30 mouse cellular contexts compared by ENCODE assay signal in the genomic region with DNA sequence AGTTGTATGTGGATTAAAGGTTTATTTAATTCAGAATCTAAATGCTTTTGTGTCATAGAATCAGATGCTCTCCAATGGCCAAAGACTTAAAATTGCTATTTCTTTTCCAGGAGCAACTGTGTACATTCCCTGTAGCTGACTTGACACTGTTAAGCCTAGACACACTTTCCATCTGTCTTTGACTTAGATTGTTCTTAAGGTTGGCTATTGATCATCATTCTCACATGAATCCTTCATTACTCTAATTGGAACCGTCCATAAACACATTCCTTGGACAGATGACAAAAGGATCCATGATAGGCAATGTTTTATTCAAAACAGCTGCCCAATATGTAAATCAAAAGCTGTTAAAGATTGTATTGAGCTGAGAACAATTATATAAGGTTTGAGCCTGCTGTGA.
DNase-seq lines count a peak whose midpoint lies in the region; ATAC-seq and TF ChIP-seq lines count a peak whose summit lies in the region.
"Had no signal": no experiment of that assay in that cellular context is flagged by ENCODE, and none has a peak within 500 bp of the region (broad histone marks: within the 10 kb centered on the region; RNA-seq: fewer than 3 reads in every experiment).

No protein-coding gene starts in this region.

- no peaks in the 10 kb centered on the region for H3K27me3 ChIP-seq in embryonic facial prominence, embryonic 12.5 days
- no peaks in the 10 kb centered on the region for H3K27me3 ChIP-seq in embryonic facial prominence, embryonic 10.5 days (replicated peaks; ENCODE audit: low read depth, poor library complexity, severe bottlenecking)
- H3K27me3 ChIP-seq in limb, embryonic 14.5 days (ENCODE audit: control insufficient read depth, insufficient read depth, low read length), result no peaks in the 10 kb centered on the region
- no peaks in the 10 kb centered on the region for H3K27me3 ChIP-seq in limb, embryonic 10.5 days (ENCODE audit: low read depth, poor library complexity, severe bottlenecking)
- H3K27me3 ChIP-seq in embryonic facial prominence, embryonic 14.5 days (replicated peaks; ENCODE audit: control insufficient read depth, insufficient read depth, low read length), result no peaks in the 10 kb centered on the region
- H3K27me3 ChIP-seq: CH12.LX; forebrain, embryonic 13.5 days; hindbrain, embryonic 15.5 days; kidney, embryonic 15.5 days; neural tube, embryonic 12.5 days; stomach, embryonic 15.5 days had no signal

- H3K36me3 ChIP-seq in embryonic facial prominence, embryonic 12.5 days, result no peaks in the 10 kb centered on the region
- H3K36me3 ChIP-seq in embryonic facial prominence, embryonic 10.5 days (replicated peaks), result no peaks in the 10 kb centered on the region
- no peaks in the 10 kb centered on the region for H3K36me3 ChIP-seq in limb, embryonic 14.5 days (ENCODE audit: control insufficient read depth, insufficient read depth, low read length)
- no peaks in the 10 kb centered on the region for H3K36me3 ChIP-seq in limb, embryonic 10.5 days
- no peaks in the 10 kb centered on the region for H3K36me3 ChIP-seq in embryonic facial prominence, embryonic 14.5 days (ENCODE audit: control insufficient read depth, insufficient read depth, low read length)
- H3K36me3 ChIP-seq: hindbrain, embryonic 10.5 days; hindbrain, embryonic 15.5 days; kidney, embryonic 15.5 days; neural tube, embryonic 12.5 days; stomach, embryonic 15.5 days had no signal

- no peak overlapping the region for H3K9ac ChIP-seq in embryonic facial prominence, embryonic 12.5 days
- H3K9ac ChIP-seq in limb, embryonic 14.5 days (ENCODE audit: low read depth, low read length, severe bottlenecking), result no peak overlapping the region
- no peak overlapping the region for H3K9ac ChIP-seq in embryonic facial prominence, embryonic 14.5 days (ENCODE audit: low read depth, low read length)
- H3K9ac ChIP-seq: forebrain, embryonic 13.5 days; hindbrain, embryonic 15.5 days; kidney, embryonic 15.5 days; liver, embryonic 14.5 days; neural tube, embryonic 12.5 days; stomach, embryonic 15.5 days had no signal

- no peak for DNase-seq in embryonic facial prominence, embryonic 10.5 days (ENCODE audit: low spot score)
- DNase-seq in limb, embryonic 14.5 days (ENCODE audit: low spot score), result peak; percentile 23
- DNase-seq in limb, embryonic 10.5 days (ENCODE audit: low spot score), result no peak
- DNase-seq in embryonic facial prominence, embryonic 14.5 days (ENCODE audit: low spot score), result peak; percentile 70
- DNase-seq in right cerebral cortex, postnatal 4 days, result no peak
- DNase-seq in right cerebral cortex, postnatal 10 days (ENCODE audit: low spot score in 2 of 2), result no peak
- DNase-seq: adrenal gland, postnatal 14 days; cerebellum, adult 18-20 months; cerebellum, postnatal 10 days; kidney, adult 18-20 months; kidney, postnatal 36 days; liver; lung, adult 2 months; lung, postnatal 10 days; right cerebral cortex, postnatal 14 days; thymus, postnatal 14 days had no signal

- ATAC-seq in embryonic facial prominence, embryonic 12.5 days (ENCODE audit: insufficient number of reproducible peaks, insufficient read depth, low FRiP score, low TSS enrichment), result no peak
- ATAC-seq in limb, embryonic 14.5 days (ENCODE audit: low FRiP score, low read depth), result no peak
- ATAC-seq in embryonic facial prominence, embryonic 14.5 days (ENCODE audit: low read depth), result no peak

- no peak for TF ChIP-seq POLR2A in limb, embryonic 14.5 days (IDR thresholded peaks at IDR 0.05; ENCODE audit: borderline replicate concordance, extremely low read depth, insufficient read depth, insufficient read length)

- H3K4me2 ChIP-seq in embryonic facial prominence, embryonic 12.5 days (replicated peaks), result no peak overlapping the region
- no peak overlapping the region for H3K4me2 ChIP-seq in limb, embryonic 14.5 days (replicated peaks; ENCODE audit: low read depth, low read length, severe bottlenecking)
- no peak overlapping the region for H3K4me2 ChIP-seq in embryonic facial prominence, embryonic 14.5 days (ENCODE audit: low read depth, low read length)
- H3K4me2 ChIP-seq: forebrain, embryonic 13.5 days; hindbrain, embryonic 15.5 days; kidney, embryonic 15.5 days; neural tube, embryonic 12.5 days; stomach, embryonic 15.5 days had no signal

- no peaks in the 10 kb centered on the region for H3K9me3 ChIP-seq in embryonic facial prominence, embryonic 12.5 days
- H3K9me3 ChIP-seq in embryonic facial prominence, embryonic 10.5 days, result no peaks in the 10 kb centered on the region
- H3K9me3 ChIP-seq in limb, embryonic 14.5 days (ENCODE audit: control insufficient read depth, low read length), result no peaks in the 10 kb centered on the region
- H3K9me3 ChIP-seq in limb, embryonic 10.5 days (replicated peaks), result no peaks in the 10 kb centered on the region
- no peaks in the 10 kb centered on the region for H3K9me3 ChIP-seq in embryonic facial prominence, embryonic 14.5 days (ENCODE audit: control insufficient read depth, low read length)
- H3K9me3 ChIP-seq: forebrain, embryonic 13.5 days; hindbrain, embryonic 10.5 days; hindbrain, embryonic 15.5 days; kidney, embryonic 15.5 days; neural tube, embryonic 12.5 days; stomach, embryonic 15.5 days had no signal

- H3K27ac ChIP-seq in embryonic facial prominence, embryonic 12.5 days, result 0 out of 2 replicates have a peak overlapping the region, but pooled peaks have one; percentile 54
- H3K27ac ChIP-seq in embryonic facial prominence, embryonic 10.5 days (replicated peaks), result no peak overlapping the region
- H3K27ac ChIP-seq in limb, embryonic 14.5 days (replicated peaks; ENCODE audit: low read depth, low read length), result no peak overlapping the region
- H3K27ac ChIP-seq in limb, embryonic 10.5 days, result no peak overlapping the region
- H3K27ac ChIP-seq in embryonic facial prominence, embryonic 14.5 days (replicated peaks; ENCODE audit: low read depth, low read length), result peak overlapping the region; percentile 45; the same call in 1 of the 2 replicates
- H3K27ac ChIP-seq: forebrain, embryonic 13.5 days; hindbrain, embryonic 10.5 days; hindbrain, embryonic 15.5 days; kidney, embryonic 15.5 days; layer of hippocampus, adult 2 months; left cerebral cortex, adult 2 months; liver, embryonic 14.5 days; macrophage; neural tube, embryonic 12.5 days; stomach, embryonic 15.5 days had no signal

- H3K4me1 ChIP-seq in embryonic facial prominence, embryonic 12.5 days, result 0 out of 2 replicates have a peak, but pooled peaks cover 4% of the 10 kb centered on the region
- H3K4me1 ChIP-seq in embryonic facial prominence, embryonic 10.5 days, result 0 out of 2 replicates have a peak, but pooled peaks cover 2% of the 10 kb centered on the region
- no peaks in the 10 kb centered on the region for H3K4me1 ChIP-seq in limb, embryonic 14.5 days (ENCODE audit: control insufficient read depth, insufficient read depth, low read length)
- no peaks in the 10 kb centered on the region for H3K4me1 ChIP-seq in limb, embryonic 10.5 days
- 0 out of 2 replicates have a peak, but pooled peaks cover 8% of the 10 kb centered on the region for H3K4me1 ChIP-seq in embryonic facial prominence, embryonic 14.5 days (ENCODE audit: control insufficient read depth, insufficient read depth, low read length)
- H3K4me1 ChIP-seq: hindbrain, embryonic 10.5 days; hindbrain, embryonic 15.5 days; kidney, embryonic 15.5 days; neural tube, embryonic 12.5 days; stomach, embryonic 15.5 days had no signal

- WGBS in embryonic facial prominence, embryonic 12.5 days, result 36% methylated on average over 1 of the region's 1 CpGs
- 51% methylated on average over 1 of the region's 1 CpGs for WGBS in embryonic facial prominence, embryonic 10.5 days
- WGBS in limb, embryonic 14.5 days, result 55% methylated on average over 1 of the region's 1 CpGs
- 64% methylated on average over 1 of the region's 1 CpGs for WGBS in limb, embryonic 10.5 days
- WGBS in embryonic facial prominence, embryonic 14.5 days, result 28% methylated on average over 1 of the region's 1 CpGs

- no peak overlapping the region for H3K4me3 ChIP-seq in embryonic facial prominence, embryonic 12.5 days
- H3K4me3 ChIP-seq in embryonic facial prominence, embryonic 10.5 days, result no peak overlapping the region
- no peak overlapping the region for H3K4me3 ChIP-seq in limb, embryonic 14.5 days (replicated peaks; ENCODE audit: low read length)
- H3K4me3 ChIP-seq in limb, embryonic 10.5 days, result no peak overlapping the region
- no peak overlapping the region for H3K4me3 ChIP-seq in embryonic facial prominence, embryonic 14.5 days (ENCODE audit: low read depth, low read length)
- H3K4me3 ChIP-seq: erythroblast, embryonic 14.5 days; forebrain, embryonic 13.5 days; hindbrain, embryonic 10.5 days; hindbrain, embryonic 15.5 days; kidney, embryonic 15.5 days; layer of hippocampus, adult 2 months; left cerebral cortex, adult 2 months; myocyte; neural tube, embryonic 12.5 days; stomach, embryonic 15.5 days had no signal

Comparison
In these comparisons a context has a peak if more than half of its experiments do, and no peak if none do; other contexts are left out.
1. H3K27ac ChIP-seq: peak in embryonic facial prominence, embryonic 12.5 days (single experiment) and embryonic facial prominence, embryonic 14.5 days (single experiment); none in embryonic facial prominence, embryonic 10.5 days (single experiment), limb, embryonic 14.5 days (single experiment) and limb, embryonic 10.5 days (single experiment).
2. DNase-seq: peak in limb, embryonic 14.5 days (single experiment) and embryonic facial prominence, embryonic 14.5 days (single experiment); none in embryonic facial prominence, embryonic 10.5 days (single experiment), limb, embryonic 10.5 days (single experiment), right cerebral cortex, postnatal 4 days (single experiment) and right cerebral cortex, postnatal 10 days (0 of 2).